Mouse (Mus musculus): ENCODE results near the gene Mgst3.

Gene Mgst3

DNA sequence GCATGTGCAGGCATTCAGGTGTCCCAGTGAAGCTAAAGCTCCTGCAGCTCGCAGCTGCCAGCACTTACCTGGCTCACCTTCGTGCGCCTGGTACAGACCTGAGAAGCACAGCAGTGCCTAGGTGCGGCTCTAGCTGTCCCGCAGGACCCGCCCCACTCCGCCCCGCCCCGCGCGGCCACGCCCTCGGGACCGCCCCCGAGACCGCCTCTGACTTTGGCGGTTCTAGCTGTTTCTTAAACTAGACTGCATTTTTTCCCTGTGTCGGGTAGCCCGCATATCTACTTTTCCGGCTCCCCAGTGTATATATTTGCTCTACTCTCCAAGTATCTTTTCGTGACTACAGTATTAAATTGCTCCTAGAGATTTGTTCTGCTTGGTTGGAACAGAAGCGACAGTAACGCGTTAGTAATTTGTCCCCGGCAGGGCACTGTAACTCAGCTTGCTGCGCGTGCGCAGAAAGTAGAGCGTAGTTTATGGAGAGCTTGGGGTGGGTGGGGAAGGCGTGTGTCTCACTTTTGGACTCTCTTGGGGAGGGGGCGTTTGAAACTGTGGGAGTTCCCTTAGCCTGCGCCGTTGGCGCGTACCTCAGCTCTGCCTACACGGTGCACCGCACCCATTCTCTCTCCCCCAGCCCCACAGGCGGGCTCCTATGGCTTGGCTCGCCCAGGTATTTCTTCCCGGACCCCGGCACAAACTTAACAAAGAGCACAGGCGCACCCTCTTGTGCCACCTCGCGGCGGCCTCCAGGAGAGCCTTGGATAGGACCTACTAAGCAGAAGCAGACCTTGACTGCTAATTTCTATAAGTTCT is at the start of gene Mgst3:
Gene Mgst3 (minus strand): TSS at position 159 of the 810 bp plus-strand sequence.
- peak; percentile 96 for DNase-seq (ENCODE audit: low spot score)

DNA sequence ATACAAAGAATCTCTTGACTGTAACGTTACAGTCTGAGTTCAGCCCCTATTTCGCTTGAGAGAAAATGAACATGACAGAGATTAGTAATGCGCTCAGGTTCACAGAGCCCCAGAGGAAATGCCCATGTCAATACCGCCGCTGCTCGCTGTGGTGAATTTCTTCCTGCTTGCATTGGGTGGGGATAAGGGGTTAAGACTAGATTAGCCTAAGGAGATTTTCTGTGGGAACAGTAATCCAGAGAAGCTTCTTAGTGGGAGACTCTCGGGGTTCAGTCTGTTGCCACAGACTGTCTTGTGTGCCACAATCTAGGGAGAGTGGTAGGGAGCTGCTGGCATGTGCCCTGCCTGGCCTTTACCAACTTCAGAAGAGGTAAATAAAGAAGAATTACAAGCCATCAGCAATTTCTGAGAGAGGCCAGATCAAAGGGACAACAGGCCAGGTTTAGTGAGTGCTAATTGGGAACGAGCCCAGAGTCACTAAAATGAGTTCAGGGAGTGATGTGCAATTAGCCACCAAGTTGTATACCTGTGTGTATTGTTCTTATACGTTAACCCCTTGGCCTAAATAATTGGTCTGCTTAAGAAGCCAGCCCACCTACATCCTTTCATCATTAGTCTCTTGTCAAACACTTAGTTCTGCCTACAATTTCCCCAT is 44.7 kb upstream of the Mgst3 start:
- DNase-seq (ENCODE audit: low spot score): peak; percentile 45

DNA sequence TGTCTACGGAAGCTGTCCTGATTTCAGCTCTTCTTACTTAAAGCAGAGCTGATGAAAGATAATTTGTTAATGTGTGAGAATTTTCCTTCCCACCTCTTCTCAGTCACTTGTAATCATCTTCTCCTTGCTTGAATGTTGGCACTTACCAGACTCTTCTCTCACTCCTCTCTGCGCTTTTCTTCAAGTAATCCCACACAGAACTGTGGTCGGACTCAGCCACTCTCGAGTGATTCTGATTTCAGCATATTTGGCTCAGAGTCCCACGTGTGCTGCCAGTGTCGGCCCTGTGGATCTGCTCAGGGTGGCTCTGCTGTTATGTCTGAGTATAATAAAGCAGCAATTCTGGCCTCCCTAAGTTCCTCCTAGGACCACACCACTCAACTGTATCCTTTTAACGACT is 43.5 kb upstream of the Mgst3 start:
- DNase-seq (ENCODE audit: low spot score): no peak

DNA sequence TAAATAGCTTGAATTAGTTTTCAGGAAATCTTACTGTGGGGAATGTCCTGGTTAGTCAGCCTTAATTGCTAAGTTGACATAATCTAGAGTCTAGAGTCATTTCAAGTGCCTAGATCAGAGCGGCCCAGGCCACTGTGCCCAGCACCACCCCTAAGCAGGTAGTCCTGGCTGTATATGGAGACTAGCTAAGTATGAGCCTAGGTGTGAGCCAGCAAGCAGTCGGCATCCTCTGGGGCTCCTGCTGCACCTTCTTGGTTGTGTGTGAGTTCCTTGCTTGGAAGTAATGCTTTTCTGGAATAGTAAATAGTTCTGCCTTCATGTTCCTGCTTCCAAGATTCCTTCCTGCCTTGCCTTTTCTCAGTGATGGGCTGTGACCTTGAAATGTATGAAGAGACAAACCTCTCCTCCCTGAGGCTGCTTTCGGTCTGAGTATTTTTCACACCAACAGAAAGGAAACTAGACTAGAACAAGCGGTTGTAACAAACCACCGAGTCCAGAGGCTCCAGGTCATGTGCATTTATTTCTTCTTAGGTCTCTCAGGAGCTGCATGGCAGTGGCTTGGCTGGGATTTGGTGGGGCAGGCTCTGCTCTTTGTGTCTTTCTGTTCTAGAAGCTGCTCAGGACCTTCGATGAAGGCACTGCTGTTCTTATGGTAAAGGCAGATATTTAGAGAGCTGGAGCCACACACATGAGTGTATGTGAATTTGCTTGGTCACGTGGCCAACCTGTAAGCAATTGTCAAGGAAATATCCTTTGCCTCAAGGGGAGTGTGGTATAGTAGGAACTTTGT is 42.7 kb upstream of the Mgst3 start:
- no peak for DNase-seq (ENCODE audit: low spot score)

DNA sequence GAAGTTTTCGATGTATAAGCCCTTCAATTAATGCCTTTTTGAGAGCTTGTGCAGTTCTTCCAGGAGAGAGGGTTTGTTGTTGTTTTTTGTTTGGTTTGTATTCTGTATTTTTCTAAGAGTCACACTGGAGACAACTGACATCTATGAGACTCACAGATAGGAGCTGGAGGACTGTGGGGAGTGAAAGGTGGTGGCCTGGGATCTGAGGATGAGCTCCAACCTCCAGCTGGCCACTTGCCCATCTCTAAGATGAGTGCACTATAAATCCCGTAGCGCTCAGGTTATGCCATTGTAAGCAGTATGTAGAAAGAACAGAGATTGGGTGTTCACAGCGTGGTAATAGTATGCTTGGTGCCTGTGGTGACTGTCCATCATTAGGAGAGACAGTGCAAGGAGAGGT is 41.3 kb upstream of the Mgst3 start:
- DNase-seq (ENCODE audit: low spot score): no peak

DNA sequence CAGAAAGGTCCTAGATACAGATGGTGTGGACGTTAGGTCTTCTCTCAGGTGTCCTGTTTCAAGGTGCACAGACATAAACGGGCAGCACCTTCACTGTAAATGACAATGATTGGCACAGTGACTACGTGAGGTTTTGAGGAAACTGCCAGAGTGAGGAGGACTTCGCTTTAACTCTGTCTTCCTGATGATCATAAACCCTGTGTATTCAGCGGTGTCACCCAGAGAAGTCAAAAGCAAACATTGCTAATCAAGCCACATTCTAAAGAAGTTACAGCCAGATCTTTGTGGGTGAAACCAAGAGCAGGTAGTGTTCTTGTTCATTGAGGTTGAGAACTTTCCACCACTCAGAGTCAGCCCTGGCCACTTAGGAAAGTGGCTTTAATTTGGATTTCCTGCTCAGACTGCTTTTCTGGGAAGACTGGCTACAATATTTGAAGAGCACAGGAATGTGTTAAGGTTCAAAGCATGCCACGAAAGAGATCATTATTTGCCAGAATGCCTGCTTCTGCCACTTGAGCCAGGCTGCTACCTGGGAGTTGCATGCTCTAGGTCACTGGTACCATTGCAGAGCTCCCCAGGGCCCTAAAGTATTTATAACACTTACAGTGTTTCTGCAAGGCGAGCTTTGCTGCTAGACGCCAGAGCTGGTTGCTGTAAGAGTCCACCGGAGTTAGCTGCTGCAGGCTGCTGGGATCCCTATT is 37.5 kb upstream of the Mgst3 start:
- DNase-seq (ENCODE audit: low spot score): no peak

GRCm38 (mm10) chr1:167426681-167427080 is 33.0 kb upstream of the Mgst3 start:
- no peak for DNase-seq (ENCODE audit: low spot score)

GRCm38 (mm10) chr1:167425572-167425971 is 31.9 kb upstream of the Mgst3 start:
- DNase-seq (ENCODE audit: low spot score): no peak

DNA sequence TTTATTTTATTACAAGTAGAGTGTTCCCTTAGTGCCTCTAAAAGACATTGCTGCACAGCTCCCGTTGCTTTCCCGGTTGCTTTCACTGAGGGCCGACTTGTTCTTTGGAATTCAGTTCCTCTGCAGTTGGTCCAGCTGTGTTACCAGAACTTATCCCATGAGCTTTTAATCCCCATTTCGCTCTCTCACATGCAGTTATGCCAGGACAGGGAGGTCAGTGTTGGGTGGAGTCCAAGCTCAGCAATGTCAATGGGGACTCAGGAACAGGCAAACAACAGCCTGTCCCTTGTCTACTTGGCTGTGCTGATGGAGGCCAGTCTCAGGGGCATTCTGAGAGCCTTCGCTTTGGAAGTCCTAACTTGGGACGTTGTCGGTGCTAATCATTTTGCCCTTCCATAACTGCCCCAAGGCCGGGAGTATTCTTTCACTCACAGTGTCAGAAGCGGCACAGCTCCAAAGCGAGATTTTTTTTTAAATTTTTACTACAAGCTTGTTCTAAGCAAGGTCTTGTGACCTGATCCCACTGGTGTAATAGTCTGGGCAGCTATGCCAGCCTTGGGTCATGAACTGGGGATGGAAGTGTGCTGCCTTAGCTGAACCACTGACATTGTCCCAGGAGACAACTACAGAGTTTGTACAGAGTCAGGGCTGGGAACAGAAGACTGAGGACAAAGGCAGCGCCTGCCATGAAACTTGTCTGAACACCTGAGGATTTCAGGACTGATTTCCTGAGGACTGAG is 29.0 kb upstream of the Mgst3 start:
- no peak for DNase-seq (ENCODE audit: low spot score)

- peak; percentile 93 for DNase-seq (ENCODE audit: low spot score)
Measured at GRCm38 (mm10) chr1:167414846-167415245, 21.2 kb upstream of the Mgst3 start.

DNA sequence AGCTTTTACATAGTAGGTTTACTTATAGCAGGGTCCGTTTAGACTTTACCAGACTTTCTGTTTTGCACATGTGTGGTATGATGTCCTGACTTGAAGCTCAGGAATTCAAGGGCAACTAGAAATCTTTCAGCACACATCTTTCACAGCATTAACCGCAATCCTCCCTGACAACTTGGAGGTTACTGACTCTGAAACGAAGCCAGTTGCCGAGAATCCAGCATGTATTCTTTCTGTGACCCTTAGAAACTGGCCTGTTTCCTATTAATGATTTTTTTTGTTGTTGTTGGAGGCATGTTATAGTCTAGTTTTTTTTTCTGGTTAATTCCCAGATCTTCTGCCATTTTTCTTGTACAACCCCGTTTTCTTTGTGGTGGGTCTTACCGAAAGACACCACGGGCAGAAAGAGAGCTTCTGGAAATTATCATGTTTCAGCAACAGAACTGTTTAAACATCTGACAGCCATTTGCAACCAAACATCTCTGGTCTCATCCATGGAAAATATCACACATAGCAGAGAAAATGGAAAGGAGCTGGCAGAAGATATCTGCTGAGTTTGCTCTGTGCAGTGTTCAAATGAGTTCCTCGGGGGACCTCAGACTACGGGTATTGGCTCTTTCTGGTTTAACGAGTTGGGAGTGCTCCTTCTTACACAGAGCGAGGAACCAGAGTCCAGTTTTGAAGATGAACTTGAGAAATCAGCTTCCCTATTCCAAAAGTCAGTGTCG is 18.5 kb upstream of the Mgst3 start:
- no peak for DNase-seq (ENCODE audit: low spot score)

GRCm38 (mm10) chr1:167409601-167410000 is 16.0 kb upstream of the Mgst3 start:
- no peak for DNase-seq (ENCODE audit: low spot score)

DNA sequence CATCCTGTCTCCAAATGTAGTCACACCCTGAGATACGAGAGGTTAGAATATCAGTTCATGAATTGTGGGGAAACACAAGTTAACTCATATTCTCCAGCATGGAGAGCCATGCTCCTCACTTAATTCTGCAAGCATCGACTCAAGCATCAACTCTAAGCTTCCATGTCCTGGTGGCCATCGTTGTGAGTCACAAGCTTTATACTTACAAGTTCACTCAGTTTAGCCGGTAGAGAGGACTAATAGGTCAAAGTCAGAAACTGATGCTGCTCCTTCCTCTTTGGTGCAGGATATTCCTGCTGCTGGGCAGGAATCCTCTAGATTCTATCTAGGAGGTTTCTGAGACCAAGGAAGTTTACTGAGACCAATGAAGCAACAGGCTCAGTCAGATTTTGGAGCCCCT is 11.6 kb upstream of the Mgst3 start:
- no peak for DNase-seq (ENCODE audit: low spot score)

- DNase-seq (ENCODE audit: low spot score): peak; percentile 57
Measured at GRCm38 (mm10) chr1:167393281-167393680, 360 bp downstream of the Mgst3 start.

DNA sequence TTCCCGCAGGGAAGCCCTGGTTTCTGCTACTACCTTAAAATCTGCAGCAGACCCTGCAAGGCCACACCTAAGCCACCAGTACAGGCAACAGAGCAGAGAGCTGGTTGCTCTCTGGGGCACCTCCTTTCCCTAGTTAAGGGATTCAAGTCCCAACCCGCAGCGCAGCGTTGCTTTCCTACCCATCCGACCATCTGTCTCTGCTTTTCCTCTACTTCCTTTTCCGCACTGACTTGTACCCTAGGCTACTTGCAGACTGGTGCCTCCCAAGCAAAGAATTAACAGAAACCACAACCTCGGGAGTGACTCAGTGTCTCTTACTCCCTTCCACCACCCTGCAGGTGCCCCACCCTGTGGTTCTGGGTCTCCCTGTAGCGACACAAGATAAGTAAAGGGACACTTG is 954 bp downstream of the Mgst3 start:
- no peak for DNase-seq (ENCODE audit: low spot score)

DNA sequence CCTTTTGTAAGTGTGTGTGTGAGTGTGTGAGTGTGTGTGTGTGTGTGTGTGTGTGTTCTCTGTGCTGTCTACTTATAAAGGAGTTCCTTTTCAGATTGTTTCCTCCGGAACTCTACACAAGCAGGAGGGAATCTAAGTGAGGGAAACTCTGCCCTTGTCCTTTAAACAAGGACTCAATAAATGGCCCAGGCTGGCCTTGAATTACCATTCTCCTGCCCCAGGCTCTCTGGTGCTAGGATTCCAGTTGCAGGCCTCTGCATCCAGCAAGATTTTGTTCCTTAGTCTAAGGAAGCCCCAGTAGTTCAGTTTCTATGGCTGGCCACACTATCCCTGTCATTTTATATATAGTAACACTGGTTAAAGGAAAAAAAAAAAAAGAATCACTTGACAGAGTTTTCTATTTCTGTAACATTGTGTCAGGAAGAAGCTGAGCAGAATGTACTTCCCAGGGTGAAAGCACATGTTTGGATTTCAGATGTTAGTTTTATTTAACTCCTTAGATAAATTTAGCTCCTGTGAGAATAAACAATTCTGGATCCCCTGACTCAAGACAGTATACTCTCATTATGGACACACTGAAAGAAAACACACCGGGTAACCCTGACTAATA is 1.5 kb downstream of the Mgst3 start:
- no peak for DNase-seq (ENCODE audit: low spot score)

GRCm38 (mm10) chr1:167391241-167391640 is 2.4 kb downstream of the Mgst3 start:
- DNase-seq (ENCODE audit: low spot score): no peak

GRCm38 (mm10) chr1:167390381-167390780 is 3.3 kb downstream of the Mgst3 start:
- no peak for DNase-seq (ENCODE audit: low spot score)

DNA sequence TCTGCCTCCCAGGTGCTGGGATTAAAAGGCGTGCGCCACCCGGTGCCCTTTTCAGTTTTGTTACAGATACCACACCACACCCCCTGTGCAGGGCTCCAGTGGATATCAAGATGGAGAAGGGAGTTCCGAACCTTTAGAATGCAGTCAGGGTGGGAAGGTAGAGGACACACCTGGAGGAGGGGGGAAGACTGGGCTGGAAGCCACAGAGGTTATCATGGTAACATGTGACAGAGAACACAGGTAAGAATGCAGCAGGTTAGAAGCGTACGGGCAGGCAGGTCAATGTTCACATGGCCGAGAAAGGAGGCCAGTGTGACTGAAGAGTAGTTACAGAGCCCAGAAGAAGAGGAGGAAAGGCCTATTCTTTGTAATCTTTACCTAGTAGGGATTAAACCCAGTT is 4.1 kb downstream of the Mgst3 start:
- DNase-seq (ENCODE audit: low spot score): no peak

DNA sequence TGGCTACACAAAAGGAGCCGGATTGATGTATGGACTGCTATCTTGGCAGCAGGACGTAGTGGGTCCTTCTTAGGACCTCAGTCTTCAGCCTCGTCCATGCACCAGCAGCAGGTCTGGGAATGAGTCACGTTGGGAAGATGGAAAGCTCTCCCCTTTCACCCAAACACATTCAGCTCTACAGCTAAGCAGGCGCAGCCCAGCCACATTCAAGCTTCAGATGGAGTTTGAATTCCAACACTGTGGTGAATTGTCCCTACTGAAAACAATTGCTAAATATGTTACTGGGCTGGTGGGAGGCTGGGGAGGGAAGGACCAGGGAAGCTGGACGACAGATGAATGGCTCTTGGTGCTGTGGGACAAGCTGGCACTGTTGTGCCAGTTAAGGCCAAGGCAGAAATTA is 5.1 kb downstream of the Mgst3 start:
- no peak for DNase-seq (ENCODE audit: low spot score)
